Mouse (Mus musculus) fibroblast of lung, adult 2 months (primary cell): ENCODE data around the gene Fsd1.

Source experiments
- DNase-seq: peaks from one replicate; pipeline ENCODE4 v3.0.0-alpha.2; 2011; ENCODE audit warnings: low read depth

The Fsd1 gene

DNA sequence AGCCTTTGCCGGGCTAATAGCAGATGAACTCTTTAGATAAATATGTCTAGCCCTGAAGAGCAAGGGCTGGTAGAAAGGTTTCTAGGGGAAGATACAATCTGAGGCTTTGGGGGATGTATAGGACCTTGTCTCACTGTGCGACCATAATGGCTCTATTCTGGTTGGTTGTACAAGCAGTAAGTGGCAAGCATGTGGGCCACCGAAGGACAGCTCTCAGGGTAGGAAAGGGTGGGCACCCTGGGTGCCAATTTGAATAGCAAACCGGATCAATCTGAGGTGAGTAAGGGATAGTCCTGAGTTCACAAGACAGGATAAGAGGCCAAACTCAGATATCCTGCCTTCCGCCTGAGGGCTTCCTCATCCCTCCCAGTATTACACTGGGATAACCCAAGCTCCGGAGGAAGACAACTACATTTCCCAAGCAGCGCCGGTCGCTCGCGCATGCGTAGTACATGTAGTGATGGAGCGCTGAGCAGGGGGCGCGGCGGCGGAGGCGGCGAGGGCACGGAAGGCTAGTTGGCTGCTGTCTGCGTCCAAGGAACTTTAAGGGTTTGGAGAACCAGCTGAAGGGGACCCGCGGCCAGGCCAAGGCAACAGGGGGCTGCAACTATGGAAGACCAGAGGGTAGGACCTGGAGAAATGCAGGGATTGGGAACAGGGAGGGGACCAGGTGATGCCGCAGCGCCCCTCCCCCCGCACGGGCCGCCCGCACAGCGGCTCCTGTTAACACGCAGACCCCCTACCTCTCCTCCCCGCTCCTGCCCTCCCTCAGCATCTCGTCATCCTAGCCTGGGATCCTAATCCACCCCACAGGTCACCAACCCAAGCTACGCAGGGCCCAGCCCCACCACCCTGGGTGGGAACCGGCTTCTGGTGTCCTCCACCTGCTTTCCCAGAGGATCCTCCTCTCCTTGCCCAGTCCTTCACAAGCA is at the start of gene Fsd1:
Gene Fsd1 (plus strand): TSS at position 480 of the 932 bp plus-strand sequence.
- DNase-seq: no peak

DNA sequence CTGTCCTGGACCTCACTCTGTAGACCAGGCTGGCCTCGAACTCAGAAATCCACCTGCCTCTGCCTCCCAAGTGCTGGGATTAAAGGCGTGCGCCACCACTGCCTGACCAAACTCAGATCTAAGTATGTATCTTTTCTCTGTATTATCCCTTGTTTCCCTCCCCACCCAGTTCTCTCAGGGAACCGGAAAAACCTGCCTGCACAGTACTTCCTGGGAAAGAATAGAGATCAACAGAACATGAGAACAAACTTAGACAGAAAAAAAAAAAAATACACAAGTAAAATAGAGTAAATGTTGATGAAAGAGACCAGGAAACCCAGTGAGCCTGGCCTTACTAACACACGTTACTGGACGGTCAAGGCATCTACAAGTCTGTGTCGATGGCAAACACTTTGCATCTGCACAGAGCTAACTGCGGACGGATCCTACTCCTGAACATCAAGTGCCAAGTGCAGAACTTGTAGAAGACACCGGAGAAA is 41.9 kb upstream of the Fsd1 start:
- peak; percentile 9 for DNase-seq

DNA sequence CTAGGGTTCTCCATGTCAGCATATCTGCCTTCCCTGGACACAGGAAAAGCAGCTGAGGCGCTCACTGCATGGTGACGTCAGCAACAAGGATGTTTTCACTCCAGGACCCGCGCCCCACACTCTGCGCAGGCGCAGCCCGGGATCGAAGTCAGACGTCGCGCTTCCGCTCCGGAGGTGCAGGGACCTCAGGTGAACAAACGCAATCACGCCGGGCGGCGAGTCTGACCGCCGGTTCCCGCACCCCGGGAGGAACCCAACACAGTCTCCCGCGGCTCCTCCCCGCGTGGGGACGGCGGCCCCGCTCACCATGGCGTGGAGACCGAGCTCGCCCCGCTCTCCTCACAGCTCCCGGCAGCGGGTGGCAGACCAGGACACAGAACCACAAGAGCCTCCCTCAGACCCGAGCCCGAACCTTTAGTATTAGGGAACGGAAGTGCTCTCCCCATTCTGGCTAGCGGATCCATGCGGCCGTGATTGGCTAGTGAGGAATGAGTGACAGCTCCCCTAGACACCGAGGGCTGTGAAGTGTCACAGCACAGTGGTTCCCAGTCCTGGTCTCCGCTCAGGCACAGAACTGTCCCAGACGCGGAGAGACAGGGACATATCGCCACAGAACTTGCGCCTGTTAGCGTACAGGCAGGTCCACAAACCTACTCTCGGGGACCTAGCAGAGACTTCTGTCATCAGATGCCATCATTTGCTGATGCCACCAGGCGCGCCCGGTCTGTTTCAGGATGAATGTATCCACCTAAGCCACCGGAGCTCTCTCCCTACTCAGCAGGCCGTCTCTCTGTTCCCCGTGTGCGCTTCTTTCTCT is 41.2 kb upstream of the Fsd1 start:
- DNase-seq: peak; percentile 34

DNA sequence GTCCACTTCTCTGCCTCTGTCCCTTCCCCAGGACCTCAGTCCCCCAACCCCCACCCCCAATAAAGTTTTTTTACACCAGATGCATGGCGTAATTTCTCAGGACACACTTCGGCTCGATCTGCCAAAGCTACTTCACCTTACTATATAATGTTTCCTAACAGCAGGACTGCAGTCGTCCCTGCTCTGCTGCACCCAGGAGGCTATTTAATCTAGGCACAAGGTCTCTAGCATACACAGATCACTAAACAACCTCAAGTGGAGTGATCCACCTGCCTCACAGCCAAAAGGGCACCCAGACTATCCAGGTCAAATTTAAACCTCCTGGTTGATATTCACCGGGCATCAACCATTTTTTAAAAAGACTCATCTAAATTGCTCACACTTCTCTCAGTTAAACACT is 40.6 kb upstream of the Fsd1 start:
- no peak for DNase-seq

DNA sequence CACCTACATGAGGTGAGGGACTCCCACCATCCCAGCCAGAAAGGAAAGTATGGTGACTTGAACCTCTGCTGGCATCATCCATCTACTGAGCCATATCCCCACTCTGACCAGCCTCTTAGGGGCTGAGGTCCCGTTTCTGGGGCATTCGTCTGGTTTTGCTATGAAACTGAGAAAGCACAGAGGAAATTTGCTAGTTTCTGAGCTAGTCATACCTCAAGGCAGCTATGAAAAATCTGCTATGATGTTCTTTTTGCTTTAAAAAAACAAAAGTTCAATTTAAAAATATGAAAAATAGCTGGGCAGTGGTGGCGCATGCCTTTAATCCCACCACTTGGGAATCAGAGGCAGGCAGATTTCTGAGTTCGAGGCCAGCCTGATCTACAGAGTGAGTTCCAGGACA is 37.7 kb upstream of the Fsd1 start:
- DNase-seq: no peak

DNA sequence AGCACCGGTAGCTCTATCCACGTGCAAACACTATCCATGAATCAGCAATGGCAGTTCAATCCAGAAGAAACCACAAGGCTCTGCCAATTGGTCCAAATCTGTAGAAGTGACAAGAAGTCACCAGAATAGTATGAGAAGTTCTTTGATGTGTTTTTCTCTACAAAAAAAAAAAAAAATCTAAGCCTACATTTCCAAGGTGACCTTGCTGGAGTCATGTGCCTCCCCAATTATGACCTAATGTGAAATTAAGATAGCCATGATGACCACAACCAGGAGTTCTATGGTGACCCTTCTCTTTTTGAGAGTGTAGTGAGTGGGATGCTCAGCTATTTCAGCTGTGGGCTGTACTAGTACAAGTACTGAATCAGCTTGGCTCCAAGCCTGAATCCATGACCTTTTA is 36.9 kb upstream of the Fsd1 start, which contains the start of gene Zfp119b:
Gene Zfp119b (minus strand): TSS at position 101 of the 400 bp plus-strand sequence.
- no peak for DNase-seq

DNA sequence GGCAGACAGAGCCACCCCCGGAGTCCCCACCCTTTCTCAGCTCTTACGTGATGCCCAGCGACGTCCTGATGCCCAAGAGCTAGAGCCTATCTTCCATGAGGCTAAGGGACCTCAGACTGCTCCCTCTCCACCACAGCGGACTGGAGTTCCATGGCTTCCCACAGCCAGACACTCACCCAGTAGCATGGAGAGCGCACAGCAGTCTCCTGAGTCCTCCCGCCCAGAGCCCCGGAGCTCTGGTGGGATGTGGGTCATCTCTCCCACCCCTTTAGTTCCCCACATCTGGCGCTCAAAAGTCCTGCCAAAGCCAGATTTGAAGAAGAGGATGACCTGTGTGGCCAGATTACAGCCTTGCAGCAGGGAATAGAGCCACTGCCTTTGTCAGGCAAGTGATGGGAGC is 35.7 kb upstream of the Fsd1 start:
- no peak for DNase-seq

DNA sequence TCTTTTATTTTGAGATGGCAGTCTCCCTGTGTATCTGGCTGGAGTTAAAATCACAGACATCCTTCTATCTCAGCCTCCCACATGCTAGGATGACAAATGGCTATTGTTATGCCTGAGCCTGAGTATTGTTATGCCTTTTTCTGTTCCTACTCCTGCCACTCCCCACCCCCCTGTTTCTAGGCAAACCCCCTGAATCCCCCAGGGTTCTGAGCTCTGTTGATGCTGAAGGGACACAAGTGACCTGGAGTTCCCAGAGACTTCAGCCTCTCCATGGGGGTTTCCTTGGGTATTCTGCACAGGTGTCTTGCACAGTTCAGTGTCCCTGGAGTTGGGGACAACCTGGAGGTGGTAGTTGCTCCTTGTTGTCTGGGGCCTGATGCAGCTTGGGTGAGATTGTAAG is 34.3 kb upstream of the Fsd1 start:
- no peak for DNase-seq

DNA sequence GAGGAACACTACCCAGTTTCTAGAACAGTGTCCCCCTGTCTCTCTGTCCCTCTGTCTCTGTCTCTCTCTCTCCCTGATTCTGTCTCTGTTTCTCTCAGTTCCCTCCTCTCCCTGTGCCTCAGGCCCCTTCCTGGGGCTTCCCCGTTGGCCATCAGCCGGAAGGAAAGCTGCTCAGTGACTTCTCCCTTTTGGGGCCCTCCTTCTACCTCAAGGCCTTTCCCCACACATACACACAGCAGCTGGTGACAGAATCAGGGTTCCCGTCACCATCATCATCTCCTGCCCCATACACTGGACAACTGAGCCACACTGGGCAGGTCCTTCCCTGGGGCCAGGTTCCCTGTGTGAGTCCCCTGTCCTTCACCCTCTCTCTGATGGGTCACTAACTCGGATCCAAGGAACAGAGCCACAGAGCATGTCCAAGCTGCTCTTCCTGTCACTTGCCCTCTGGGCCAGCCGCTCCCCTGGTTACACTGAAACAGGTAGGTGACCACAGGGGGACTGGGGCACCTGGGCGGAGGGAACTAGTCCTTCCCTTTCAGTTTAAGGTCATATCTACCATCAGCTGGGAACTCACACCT is 33.8 kb upstream of the Fsd1 start, which contains the start of gene Ebi3:
Gene Ebi3 (plus strand): TSS at position 194 of the 581 bp plus-strand sequence.
- no peak for DNase-seq

DNA sequence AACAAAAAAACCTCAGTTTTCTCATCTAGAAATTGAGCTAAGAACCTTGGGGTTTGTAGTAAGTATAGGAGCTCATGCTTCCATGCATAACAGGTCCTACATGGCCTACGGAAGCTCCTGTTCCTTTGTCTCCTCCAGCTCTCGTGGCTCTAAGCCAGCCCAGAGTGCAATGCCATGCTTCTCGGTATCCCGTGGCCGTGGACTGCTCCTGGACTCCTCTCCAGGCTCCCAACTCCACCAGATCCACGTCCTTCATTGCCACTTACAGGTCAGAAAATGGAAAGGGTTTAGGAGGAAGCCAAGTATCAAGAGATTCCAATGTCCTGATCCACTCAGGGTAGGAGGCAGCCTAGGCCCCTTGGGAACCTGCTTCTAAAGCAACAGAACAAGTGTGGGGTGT is 32.6 kb upstream of the Fsd1 start:
- no peak for DNase-seq

DNA sequence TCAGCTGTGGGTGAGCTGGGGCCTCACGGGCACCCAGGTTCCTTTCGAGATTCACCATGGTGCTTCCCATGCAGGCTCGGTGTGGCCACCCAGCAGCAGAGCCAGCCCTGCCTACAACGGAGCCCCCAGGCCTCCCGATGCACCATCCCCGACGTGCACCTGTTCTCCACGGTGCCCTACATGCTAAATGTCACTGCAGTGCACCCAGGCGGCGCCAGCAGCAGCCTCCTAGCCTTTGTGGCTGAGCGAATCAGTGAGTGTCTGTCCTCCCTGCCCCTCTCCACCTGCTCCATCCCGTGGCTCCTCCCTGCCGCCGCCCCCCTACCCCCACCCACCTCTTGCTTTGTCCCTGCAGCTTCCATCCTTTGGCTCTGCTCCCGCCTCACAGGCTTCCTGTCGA is 32.1 kb upstream of the Fsd1 start:
- no peak for DNase-seq

DNA sequence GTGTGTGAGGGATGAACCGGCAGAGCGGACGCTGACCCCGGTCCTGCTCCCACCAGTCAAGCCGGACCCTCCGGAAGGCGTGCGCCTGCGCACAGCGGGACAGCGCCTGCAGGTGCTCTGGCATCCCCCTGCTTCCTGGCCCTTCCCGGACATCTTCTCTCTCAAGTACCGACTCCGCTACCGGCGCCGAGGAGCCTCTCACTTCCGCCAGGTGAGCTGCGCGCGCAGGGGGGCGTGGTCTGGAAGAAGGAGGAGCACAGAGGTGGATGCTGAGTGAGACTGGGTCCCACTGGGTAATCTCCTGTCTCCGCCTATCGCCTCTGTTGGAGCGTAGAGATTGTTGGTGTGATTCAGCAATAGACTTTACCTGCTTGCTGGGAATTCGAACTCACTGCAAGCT is 30.2 kb upstream of the Fsd1 start:
- DNase-seq: no peak

DNA sequence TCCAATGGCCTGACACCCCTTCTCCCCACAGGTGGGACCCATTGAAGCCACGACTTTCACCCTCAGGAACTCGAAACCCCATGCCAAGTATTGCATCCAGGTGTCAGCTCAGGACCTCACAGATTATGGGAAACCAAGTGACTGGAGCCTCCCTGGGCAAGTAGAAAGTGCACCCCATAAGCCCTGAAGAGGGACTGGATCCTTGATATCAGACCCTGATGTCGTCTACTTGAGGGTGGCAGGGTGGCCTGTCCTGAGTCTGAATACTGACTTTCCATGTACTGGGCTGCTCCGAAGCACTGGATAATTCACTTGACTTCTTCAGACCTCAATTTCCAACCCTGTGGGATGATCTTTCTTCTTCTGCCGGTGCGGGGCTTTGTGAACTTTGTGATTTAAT is 29.7 kb upstream of the Fsd1 start:
- no peak for DNase-seq

DNA sequence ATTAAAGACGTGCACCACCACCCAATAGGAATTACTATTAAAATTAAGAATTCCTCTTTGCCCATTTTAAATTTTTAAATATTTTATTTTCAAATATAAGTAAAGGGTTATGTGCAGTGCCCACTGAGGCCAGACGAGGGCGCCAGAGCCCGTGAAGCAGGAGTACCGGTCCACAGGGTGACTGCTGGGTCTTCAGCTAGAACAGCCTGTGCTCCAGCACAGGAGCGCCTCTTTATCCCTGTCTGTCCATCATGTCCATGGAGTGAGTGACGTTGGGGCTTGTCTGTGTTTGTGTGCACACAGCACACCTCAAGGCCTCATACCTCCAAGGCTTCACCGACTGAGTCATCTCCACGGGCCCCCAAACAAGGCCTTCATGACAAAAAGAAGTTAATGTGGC is 29.1 kb upstream of the Fsd1 start:
- peak; percentile 14 for DNase-seq

DNA sequence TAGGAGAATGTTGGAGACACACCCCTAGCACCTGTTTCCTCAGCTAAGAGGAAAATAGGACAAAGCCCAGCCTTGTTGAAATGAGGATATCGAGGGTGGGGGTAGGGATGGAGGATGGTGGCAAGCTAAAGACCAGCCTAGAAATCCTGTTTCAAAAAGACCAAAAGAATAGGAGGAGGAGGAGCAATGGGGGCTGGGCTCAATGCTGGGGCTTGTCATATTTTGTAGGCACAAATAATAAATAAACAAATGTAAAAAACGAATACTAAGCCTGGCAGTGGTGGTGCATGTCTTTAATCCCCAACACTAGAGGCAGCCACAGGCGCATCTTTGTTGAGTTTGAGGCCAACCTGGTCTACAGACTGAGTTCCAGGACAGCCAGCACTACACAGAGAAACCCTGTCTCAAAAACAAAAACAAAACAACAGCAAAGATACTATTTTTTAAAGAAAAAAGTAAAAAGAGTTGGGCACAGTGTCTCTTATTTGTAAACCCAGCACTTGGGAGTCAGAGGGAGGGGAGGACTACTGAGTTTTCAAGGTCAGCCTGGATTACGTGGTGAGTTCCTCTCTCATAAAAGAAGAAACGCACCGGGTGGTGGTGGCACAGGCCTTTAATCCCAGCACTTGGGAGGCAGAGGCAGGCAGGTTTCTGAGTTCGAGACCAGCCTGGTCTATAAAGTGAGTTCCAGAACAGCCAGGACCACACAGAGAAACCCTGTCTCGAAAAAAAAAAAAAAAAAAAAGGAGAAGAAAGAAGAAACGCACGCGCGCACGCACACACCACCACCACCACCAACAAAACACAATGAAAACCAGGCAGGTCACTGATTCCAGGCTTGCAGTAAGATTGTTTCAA is 28.4 kb upstream of the Fsd1 start:
- no peak for DNase-seq

DNA sequence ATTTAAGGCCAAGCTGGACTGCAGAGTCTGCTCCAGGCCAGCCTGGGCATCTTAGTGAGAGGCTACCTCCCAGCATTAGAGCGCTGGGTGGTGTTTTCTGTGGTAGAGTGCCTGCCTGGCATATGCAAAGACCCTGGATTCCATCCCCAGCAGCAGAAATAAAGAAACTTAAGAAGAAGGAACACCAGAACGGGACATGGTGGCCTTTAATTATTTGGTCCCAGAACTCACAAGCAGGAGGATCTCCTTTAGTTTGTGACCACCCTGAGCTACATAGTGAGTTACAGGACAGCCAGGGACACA is 27.8 kb upstream of the Fsd1 start:
- no peak for DNase-seq

DNA sequence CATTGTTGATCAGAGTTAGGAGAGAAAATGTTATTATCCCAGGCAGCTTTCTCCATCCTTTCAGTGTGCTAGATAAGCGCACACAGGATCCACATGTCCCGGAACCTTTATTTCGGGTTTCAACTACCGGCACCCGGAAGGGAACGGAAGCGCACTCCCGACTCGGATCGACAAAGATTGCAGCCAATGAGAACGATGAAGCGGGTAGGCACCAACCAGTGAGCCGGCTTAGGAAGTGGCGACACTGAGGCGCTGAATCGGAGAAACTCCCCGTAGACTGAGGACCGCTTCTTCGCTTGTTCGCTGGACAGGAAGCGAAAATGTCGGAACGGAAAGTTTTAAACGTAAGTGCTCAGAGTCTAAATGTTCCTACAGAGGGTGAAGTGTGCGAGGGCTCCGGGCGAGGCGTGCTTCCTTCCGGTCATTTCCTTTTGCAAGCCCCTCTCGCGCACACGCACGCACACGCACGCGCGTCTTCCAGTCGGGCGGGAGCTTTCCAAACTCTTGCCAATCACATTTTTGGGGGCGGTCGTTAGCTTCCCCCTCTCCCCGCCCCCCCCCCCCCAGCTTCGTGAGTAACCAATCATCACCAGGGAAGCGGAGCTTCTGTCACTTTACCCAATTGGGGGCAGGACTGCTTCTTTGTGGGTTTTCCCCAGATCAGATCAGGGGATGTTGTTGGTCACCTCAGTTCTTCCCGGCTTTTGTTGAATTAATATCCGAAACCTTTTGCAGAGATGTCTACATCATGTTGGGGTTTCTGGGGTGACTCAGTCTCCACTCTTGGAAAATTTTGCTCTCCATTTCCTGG is 27.2 kb upstream of the Fsd1 start, which contains the start of gene Yju2:
Gene Yju2 (plus strand): TSS at position 182 of the 811 bp plus-strand sequence.
- DNase-seq: peak; percentile 97

DNA sequence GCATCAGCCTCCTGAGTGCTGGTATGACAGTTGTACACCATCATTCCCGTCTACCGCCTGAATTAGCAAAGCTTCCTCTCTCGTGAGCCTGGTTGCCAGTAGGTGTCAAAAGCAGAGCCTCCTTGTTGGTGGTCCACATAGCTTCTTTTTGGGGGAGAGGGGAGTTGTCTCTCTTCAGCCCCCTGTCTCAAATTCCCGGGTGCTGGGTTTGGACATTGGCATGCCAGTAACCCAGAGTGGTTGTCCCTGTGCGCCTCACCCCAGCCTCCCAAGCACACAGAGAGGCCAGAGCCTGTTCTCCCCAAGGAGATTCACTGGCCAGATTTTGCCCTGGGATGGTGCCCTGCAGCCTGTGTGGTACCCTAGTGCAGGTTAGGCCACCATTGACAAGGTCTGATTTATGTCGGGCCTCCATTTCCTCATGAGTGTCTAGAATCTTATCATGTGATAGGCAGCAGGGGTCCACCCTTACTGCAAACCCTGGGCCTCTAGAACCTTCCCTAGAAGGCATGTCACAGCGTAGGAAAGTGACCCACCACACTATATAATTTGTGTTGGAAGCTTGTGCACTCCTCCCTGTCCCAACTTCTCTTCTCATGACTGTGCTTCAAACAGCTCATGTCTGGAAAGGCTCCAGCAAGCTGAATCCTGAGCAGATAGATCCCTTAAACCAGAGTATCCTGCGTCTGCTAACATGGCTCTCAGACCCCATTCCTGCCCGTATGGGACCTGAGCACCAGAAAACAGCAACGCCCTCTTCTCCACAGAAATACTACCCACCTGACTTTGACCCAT is 26.2 kb upstream of the Fsd1 start:
- DNase-seq: no peak

DNA sequence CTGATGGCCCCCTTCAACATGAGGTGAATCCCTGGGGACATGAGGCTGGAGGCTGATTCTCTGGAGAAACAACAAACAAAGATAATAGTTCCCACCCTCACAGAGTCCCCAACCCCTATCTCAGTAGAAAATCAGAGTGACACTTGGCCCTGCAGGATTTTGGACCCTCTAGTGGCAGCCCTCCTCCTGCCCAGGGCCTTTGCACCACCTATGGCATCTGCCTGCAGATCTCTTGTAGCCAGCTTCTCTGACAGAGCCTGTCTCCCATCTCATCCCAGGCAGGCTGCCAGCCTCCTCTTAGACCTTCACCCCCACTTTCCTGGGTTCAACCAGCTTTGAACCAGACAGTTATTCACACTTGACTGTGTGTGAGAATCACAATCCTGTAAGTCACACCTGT is 25.5 kb upstream of the Fsd1 start:
- no peak for DNase-seq

DNA sequence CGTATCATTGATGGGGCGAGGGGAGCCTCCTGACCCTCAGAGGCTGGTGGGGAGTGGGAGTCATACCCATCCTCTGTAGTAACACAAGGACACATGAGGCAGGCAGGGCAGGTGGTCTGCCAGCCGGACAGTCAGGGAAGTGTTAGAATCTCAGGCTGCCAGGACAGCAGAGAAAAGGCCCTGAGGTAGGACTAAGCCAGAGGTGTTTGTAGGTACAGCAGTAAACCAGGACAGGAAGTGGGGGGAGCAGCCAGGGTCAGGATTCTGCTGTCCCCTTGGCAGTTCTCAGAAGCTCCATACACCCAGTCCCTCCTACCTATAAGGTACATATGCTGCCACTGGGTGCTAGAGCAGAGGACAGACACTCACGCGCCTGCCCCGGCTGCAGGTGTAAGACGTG is 24.7 kb upstream of the Fsd1 start:
- no peak for DNase-seq
